Mouse (Mus musculus) layer of hippocampus, adult 11-12 months (tissue): ENCODE data around the gene Acot6.

Source experiments
- DNase-seq: peaks from one replicate; pipeline ENCODE4 v3.0.0; 2022; ENCODE audit warnings: low spot score

Gene Acot6

GRCm38 (mm10) chr12:84101493-84101845 lies 1.0 kb downstream of the Acot6 start:
- no peak for DNase-seq

- no peak for DNase-seq
These were observed 6.6 kb downstream of the Acot6 start for GRCm38 (mm10) chr12:84107012-84107411.

- DNase-seq, result no peak
These were observed 7.2 kb downstream of the Acot6 start for GRCm38 (mm10) chr12:84107692-84108091.

- DNase-seq, result no peak
These were observed 9.5 kb downstream of the Acot6 start for GRCm38 (mm10) chr12:84109924-84110323.

- no peak for DNase-seq
These were observed 10.4 kb downstream of the Acot6 start for GRCm38 (mm10) chr12:84110814-84111213.

GRCm38 (mm10) chr12:84113676-84114075 lies 13.2 kb downstream of the Acot6 start:
- no peak for DNase-seq

- peak; percentile 87 for DNase-seq
These were observed 13.9 kb downstream of the Acot6 start, which contains the start of gene Dnal1 for GRCm38 (mm10) chr12:84114153-84114994. TSS of gene Dnal1 (plus strand) at chr12:84114366.

- DNase-seq, result no peak
These were observed 19.1 kb downstream of the Acot6 start for GRCm38 (mm10) chr12:84119584-84119983.

GRCm38 (mm10) chr12:84125892-84126291 lies 25.4 kb downstream of the Acot6 start:
- DNase-seq, result no peak

GRCm38 (mm10) chr12:84126899-84127298 lies 26.4 kb downstream of the Acot6 start:
- DNase-seq, result no peak

- peak; percentile 60 for DNase-seq
These were observed 28.1 kb downstream of the Acot6 start for GRCm38 (mm10) chr12:84128576-84128975.

GRCm38 (mm10) chr12:84129931-84130330 lies 29.5 kb downstream of the Acot6 start:
- no peak for DNase-seq

GRCm38 (mm10) chr12:84132265-84132664 lies 31.8 kb downstream of the Acot6 start:
- DNase-seq, result no peak

GRCm38 (mm10) chr12:84137131-84137530 lies 36.7 kb downstream of the Acot6 start:
- DNase-seq, result no peak

- no peak for DNase-seq
These were observed 39.7 kb downstream of the Acot6 start for GRCm38 (mm10) chr12:84140135-84140534.

- DNase-seq, result no peak
These were observed 40.8 kb downstream of the Acot6 start for GRCm38 (mm10) chr12:84141271-84141670.

- DNase-seq, result no peak
These were observed 42.0 kb downstream of the Acot6 start for GRCm38 (mm10) chr12:84142281-84143050.

GRCm38 (mm10) chr12:84147954-84148621 lies 47.6 kb downstream of the Acot6 start, which contains the start of gene Pnma1:
TSS of gene Pnma1 (minus strand) at chr12:84148489.
- peak; percentile 70 for DNase-seq

GRCm38 (mm10) chr12:84148622-84149012 lies 48.2 kb downstream of the Acot6 start:
- no peak for DNase-seq

GRCm38 (mm10) chr12:84149971-84150370 lies 49.5 kb downstream of the Acot6 start:
- DNase-seq, result no peak

GRCm38 (mm10) chr12:84150976-84151375 lies 50.5 kb downstream of the Acot6 start:
- no peak for DNase-seq

GRCm38 (mm10) chr12:84151911-84152310 lies 51.5 kb downstream of the Acot6 start:
- no peak for DNase-seq
